Mouse (Mus musculus) layer of hippocampus, adult 2 months (tissue): ENCODE data around the gene Flad1. TPM values are rescaled to one million over a fixed set of nuclear protein-coding genes. Genes with fewer than 3 reads are reported as not detected.

ENCODE experiments used
- DNase-seq, 2 experiments: peaks; one replicate each; pipeline ENCODE4 v3.0.0; 2022; ENCODE audit warnings: low spot score in 2 of 2
- H3K27ac ChIP-seq: fragments of 200-600 bp; 2 replicates; pipeline ENCODE4 v1.8.1; 2022
- H3K4me3 ChIP-seq: fragments of 200-600 bp; 2 replicates; pipeline ENCODE4 v1.8.1; 2022; ENCODE audit warnings: mild to moderate bottlenecking
- CTCF ChIP-seq: fragments of 200-600 bp; conservative IDR thresholded peaks from 2 replicates; pipeline ENCODE4 v1.8.1; 2022; ENCODE audit warnings: antibody characterized with exemption, mild to moderate bottlenecking, moderate library complexity
- total RNA-seq, 2 experiments: library from RNA; stranded (reverse); gene quantifications; 2 replicates each; pipeline ENCODE4 v1.2.3; 2021

The Flad1 gene
- total RNA-seq, 2 experiments from 2014 or later = 37.2 to 39.8 TPM

DNA sequence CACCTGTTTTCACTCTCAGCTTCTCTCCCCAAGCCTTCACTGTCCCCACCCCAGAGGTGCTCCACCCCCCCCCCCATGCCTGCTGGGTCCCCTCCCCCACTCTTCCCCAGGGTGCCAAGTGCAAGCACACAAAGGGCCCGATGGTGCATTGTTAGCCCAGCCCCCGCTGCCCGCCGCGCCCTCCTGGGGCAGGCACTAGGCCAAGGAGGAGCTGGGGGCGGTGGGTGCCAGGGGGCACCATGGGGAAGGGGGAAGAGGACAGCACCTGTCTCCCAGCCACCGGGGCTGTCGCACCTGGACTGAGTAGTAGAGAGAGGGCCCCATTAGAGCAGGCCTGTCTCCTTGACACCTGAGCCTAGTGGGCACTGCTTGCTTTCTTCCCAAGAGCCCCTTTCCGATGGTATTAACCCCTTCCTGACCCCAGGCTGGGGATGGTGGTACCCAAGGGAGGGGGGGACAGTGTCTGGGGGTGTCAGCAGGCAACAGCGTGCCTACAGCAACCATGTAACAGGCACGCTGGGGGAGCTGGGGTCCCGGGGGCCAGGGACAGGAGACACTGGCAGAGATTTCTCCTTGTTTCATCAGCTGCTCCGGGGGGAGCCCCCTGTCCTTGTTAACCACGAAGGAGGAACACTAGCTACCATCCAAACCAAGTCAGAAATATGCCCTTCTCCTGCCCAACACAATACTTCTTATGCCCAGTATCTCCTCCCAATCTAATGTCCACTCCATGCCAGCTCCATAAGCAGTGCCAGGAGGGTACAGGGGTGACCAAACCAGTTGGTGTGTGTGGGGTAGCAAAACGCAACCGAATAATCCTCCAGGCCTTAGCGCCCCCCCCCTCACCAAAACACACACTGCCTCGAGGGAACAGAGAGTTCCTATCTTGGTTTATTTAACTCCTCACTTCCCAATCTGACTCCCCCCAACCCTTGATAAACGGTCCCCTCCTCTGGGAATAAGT lies 20.7 kb downstream of the Flad1 start:
- peak overlapping the region; percentile 66 for H3K4me3 ChIP-seq
- DNase-seq = no peak
- H3K27ac ChIP-seq = peak overlapping the region; percentile 92
- TF ChIP-seq CTCF = no peak

GRCm38 (mm10) chr3:89390111-89390515 lies 21.6 kb downstream of the Flad1 start:
- TF ChIP-seq CTCF = no peak
- no peak for DNase-seq
- peak overlapping the region; percentile 92 for H3K27ac ChIP-seq

DNA sequence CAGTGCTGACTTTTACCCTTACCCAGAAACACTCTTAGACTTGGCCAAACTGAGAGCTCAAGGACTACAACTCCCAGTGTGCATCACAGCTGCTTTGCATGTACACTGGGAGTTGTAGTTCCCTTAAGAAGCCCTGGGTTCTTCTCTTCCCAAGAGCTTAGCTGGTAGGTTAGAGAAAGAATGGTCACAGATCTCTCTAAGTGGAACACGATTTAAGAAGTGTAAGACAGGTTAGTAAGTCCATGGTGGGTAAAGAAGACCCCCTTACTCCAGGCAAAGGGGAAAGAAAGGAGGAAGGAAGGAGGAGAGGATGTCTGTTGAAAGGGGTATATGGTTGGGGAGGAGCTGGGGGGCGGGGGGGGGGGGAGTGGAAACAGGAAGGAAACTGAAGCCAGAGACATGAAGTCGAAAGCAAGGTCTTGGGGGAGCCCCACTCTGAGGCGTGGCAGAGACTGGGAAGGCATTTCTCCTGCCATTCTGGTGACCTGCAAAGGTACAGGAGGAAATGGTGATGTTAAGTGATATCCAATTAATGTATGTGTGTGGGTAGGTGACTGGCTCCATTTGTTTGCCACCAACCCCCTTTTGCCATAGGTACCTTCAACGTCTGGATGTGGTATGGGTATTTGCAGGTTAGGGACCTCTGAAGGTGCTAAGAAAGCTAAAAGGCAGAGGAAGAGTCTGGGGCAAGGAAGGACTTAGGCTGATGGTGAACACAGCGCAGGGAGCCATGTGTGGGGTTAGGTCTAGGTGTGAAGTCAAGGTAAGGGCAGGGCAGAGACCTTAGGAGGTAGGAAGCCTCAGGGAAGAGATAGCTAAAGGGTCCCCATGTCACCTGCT lies 22.5 kb downstream of the Flad1 start:
- Histone ChIP-seq H3K4me3 (no peak overlapping the region), H3K27ac (peak overlapping the region; percentile 92)
- TF ChIP-seq CTCF = no peak
- no peak for DNase-seq

More at GRCm38 (mm10) chr3:89390111-89390515, 21.6 kb downstream of the Flad1 start:
- H3K4me3 ChIP-seq = no peak overlapping the region; the same call in 1 of the 2 replicates

DNA sequence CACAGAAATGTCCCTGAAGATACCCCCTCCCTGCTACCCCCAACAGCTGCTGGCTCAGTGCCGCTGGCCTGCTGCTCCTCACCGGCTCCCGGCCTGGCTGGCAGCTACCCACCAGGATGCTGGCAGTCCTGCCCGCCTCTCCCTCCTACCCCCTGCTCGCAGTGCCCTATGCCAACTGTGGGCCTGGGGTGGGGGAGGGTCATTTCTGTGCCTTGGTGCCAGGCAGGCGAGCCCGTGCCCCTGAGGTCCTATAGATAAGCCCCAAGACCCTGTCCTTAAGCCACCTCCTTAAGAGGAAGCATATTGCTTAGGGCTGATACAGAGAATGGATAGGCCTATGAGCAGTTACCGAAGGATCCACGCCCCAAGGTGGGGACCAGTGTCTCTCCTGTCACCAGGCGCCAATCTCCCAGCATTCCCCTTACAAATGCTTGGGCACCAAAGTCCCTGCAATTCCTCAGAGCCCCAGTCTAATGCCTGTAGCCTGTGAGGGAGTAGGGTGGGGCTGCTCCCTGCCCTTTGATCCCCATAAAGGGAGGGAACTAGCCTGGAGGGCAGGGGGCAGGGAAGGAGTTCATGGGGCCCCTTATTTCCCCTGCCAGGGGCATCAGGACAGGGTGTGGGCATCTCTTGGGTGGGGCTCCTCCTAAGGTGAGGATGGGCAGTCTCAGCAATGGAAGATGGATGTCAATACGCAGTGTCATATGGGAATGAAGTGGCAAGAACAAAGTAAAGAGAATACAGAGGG lies 23.4 kb downstream of the Flad1 start:
- peak; percentile 55 to 61 for DNase-seq
- TF ChIP-seq CTCF = no peak
- no peak overlapping the region for H3K4me3 ChIP-seq
- peak overlapping the region; percentile 75 for H3K27ac ChIP-seq

GRCm38 (mm10) chr3:89387632-89388031 lies 24.0 kb downstream of the Flad1 start:
- no peak overlapping the region for H3K4me3 ChIP-seq
- no peak for TF ChIP-seq CTCF
- peak overlapping the region; percentile 75 for H3K27ac ChIP-seq
- DNase-seq = no peak

DNA sequence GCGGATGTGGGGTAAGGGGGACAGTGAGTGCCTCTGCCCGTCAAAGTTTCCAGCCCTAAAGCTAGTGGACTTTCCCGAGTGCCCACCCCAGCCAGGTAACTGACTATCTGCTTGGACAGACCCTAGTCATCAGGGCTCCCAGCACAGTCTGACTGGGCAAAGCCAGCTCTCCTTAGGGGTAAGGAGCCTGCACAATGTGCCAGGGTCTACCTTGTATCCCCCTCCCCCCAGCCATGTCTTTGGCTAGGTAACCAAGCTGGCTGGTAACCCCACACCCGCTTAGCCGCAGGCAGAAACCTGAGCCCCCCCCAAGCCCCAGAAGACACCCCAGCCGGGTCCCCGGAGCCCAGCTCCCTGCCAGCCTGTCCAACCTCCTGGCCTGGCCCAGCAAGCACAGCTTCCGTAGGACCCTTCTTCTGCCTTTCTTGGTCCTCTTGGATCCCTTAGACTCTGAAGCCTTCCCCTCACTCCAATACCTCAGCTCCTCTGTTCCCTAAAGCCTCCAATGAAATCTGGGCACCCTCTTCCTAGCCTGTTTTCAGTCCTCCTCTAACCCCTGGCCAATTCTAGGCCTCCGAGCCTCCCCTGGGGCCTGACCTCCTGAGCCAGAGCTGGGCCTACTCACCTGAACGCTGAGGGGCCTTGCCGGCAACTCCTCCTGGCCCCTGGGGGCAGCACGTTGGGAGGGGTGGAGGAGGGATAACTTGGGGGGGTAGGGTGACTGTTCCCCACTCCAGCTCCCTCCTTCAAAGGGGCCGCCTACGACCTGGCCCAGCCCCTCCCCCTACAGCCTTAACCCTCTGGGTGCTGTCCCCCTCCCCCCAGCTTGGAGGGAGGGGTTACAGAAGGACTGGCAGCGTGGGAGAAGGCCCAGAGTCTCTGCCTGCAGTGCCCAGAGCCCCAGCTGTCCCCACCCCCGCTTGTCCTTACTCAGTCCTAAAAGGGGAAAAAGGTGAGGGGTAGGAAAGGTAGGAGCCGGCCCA lies 24.9 kb downstream of the Flad1 start:
- no peak for DNase-seq
- Histone ChIP-seq H3K27ac (0 out of 2 replicates have a peak overlapping the region, but pooled peaks have one; percentile 75), H3K4me3 (no peak overlapping the region)
- TF ChIP-seq CTCF = no peak

DNA sequence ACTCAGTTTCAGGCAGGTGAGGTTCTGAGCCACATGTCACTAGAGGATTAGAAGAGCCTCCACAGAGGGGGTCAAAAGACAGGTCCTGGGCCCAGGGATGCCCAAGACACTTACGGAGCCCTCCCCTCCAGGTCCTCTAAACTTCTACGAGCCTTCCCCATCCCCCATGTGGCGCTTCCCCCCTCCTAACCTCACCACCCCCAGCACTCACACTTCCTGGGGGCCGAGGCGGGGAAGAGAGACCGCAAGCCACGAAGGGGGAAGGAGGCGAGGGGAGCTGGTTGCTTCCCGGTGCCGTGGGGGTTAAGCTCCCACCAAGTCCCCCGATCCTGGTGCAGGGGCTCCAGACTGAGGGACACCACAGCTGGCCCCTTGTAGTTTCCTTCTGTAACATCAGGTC lies 26.2 kb downstream of the Flad1 start:
- Histone ChIP-seq H3K27ac (no peak overlapping the region), H3K4me3 (no peak overlapping the region)
- no peak for TF ChIP-seq CTCF
- no peak for DNase-seq

- no peak for TF ChIP-seq CTCF
- Histone ChIP-seq H3K4me3 (no peak overlapping the region), H3K27ac (no peak overlapping the region)
- DNase-seq = no peak
Measured at GRCm38 (mm10) chr3:89384331-89385076, 27.2 kb downstream of the Flad1 start.

DNA sequence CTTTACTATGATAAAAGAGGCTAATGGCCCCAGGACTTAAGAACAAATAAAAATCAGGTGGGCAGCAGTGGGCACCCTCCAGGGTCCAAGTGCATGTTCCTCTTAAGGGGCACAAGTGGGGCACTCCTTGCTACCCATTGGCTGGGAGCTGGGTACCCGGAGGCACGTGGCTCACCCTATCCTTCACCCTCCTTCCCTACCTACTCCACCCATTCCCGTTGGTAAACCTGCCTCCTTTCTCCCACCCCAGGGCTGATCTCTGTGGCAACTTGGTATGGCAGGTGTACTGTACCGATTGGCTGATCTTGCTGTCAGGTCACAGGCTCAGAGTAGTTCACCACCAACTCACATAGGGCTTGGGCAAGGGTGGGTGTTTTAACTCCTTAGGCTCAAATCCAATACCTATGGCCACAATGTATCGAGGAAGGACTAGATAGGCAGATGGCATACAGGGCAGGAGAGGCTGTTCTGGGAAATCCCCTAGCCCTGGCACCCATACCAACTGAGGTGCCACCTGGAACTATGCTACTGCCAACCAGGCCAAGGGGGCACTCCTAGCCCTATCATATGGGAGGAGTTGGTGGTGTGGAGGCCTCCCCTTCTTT lies 27.9 kb downstream of the Flad1 start:
- DNase-seq = no peak
- H3K27ac ChIP-seq = no peak overlapping the region
- no peak for TF ChIP-seq CTCF
- H3K4me3 ChIP-seq = no peak overlapping the region

GRCm38 (mm10) chr3:89382950-89383349 lies 28.7 kb downstream of the Flad1 start:
- no peak for TF ChIP-seq CTCF
- no peak for DNase-seq
- no peak overlapping the region for H3K27ac ChIP-seq
- H3K4me3 ChIP-seq = no peak overlapping the region
